Mouse (Mus musculus): ENCODE data around the gene Usp43.

DNA sequence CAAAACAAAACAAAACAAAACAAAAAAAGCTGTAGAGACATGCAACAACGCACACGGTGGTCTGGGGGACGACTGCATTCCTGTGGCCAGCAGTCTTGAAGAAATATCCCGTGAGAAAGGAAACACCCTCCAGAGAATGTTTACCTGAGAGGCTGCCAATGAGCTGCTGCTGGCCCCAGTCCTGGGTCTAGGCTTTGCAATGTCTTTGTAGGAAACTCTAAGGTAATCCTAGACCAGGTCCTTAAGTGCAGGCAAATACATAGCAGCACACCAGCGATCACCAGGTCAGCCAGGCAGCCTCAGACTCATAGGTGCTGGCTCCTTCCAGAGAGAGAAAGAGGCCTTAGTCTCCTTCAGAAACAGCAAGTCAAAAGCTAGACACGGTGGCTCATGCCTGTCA is 68.0 kb downstream of the Usp43 start:
- TF ChIP-seq CTCF (IDR thresholded peaks at IDR 0.05; ENCODE audit: control insufficient read depth, insufficient read depth, low read length), result no peak
- TF ChIP-seq POLR2A (IDR thresholded peaks at IDR 0.05; ENCODE audit: borderline replicate concordance, control insufficient read depth, low read depth, low read length), result no peak

All from bone marrow, adult 2 months (tissue).